Mouse (Mus musculus) midbrain, embryonic 11.5 days (tissue): ENCODE data around the gene Elp4. TPM values are rescaled to one million over a fixed set of nuclear protein-coding genes. Genes with fewer than 3 reads are reported as not detected.

Experiments used
- ATAC-seq: fragments of 200-750 bp; cut with Nextera tagmentation; 2 replicates; pipeline ENCODE4 v1.8.0; 2017; ENCODE audit warnings: moderate TSS enrichment, moderate library complexity; ENCODE audit not compliant: low FRiP score
- DNase-seq: peaks from one replicate; pipeline ENCODE4 v3.0.0; 2015; ENCODE audit warnings: low spot score; ENCODE audit errors: missing footprints
- H3K27ac ChIP-seq: fragments of 300-500 bp; sonication (generic); 2 replicates; pipeline ENCODE4 v1.5.1; 2014; ENCODE audit warnings: low read depth, low read length
- H3K27me3 ChIP-seq: fragments of 300-500 bp; sonication (generic); 2 replicates; pipeline ENCODE4 v1.6.1; 2014; ENCODE audit warnings: mild to moderate bottlenecking, low read length, moderate library complexity, mixed read lengths; ENCODE audit not compliant: control insufficient read depth, insufficient read depth
- H3K36me3 ChIP-seq: fragments of 300-500 bp; sonication (generic); 2 replicates; pipeline ENCODE4 v1.6.1; 2014; ENCODE audit warnings: mild to moderate bottlenecking, low read length, moderate library complexity, mixed read lengths; ENCODE audit not compliant: control insufficient read depth, insufficient read depth
- H3K4me1 ChIP-seq: fragments of 300-500 bp; sonication (generic); 2 replicates; pipeline ENCODE4 v1.6.1; 2014; ENCODE audit warnings: low read length; ENCODE audit not compliant: control insufficient read depth, insufficient read depth
- H3K4me2 ChIP-seq: fragments of 300-500 bp; sonication (generic); 2 replicates; pipeline ENCODE4 v1.6.1; 2014; ENCODE audit warnings: mild to moderate bottlenecking, moderate library complexity
- H3K4me3 ChIP-seq: fragments of 300-500 bp; sonication (generic); 2 replicates; pipeline ENCODE4 v1.5.1; 2014; ENCODE audit warnings: low read depth, low read length
- H3K9ac ChIP-seq: fragments of 300-500 bp; sonication (generic); 2 replicates; pipeline ENCODE4 v1.6.1; 2014; ENCODE audit warnings: low read length
- H3K9me3 ChIP-seq: fragments of 300-500 bp; sonication (generic); 2 replicates; pipeline ENCODE4 v1.6.1; 2016; ENCODE audit warnings: low read length; ENCODE audit not compliant: control insufficient read depth
- WGBS: fragments of 180-500 bp; shearing (Covaris S2); extraction: QIAGEN DNeasy Blood & Tissue Kit; methylation state at CpG from one replicate; pipeline ENCODE4 v1.1.7; 2014; 5-methylcytosine and 5-hydroxymethylcytosine counted together
- polyA plus RNA-seq: library from polyadenylated mRNA; unstranded; fragments of >200 nt; fragmentation: Nextera tagmentation; extraction: Ambion mirVana; gene quantifications from 2 replicates; pipeline ENCODE4 v1.2.1, GENCODE M21; 2014

Elp4 gene
- polyA plus RNA-seq, 1 experiment from 2014 or later, result 59.6 TPM

GRCm38 (mm10) chr2:105689771-105690639 is 214.4 kb downstream of the Elp4 start:
- H3K4me3 ChIP-seq, result peak overlapping the region; percentile 16; the same call in 1 of the 2 replicates
- H3K9me3 ChIP-seq, result no peaks in the 10 kb centered on the region
- ATAC-seq (peak; percentile 62), DNase-seq (peak; percentile 96)
- WGBS, result 2% methylated on average over 28 of the region's 28 CpGs
- H3K36me3 ChIP-seq, result peaks cover 2% of the 10 kb centered on the region; the same call in 1 of the 2 replicates
- peaks cover 34% of the 10 kb centered on the region for H3K4me1 ChIP-seq
- peak overlapping the region; percentile 9; the same call in 1 of the 2 replicates for H3K9ac ChIP-seq
- H3K27ac ChIP-seq, result peak overlapping the region; percentile 60
- peak overlapping the region; percentile 35 for H3K4me2 ChIP-seq
- H3K27me3 ChIP-seq, result peaks cover 92% of the 10 kb centered on the region

DNA sequence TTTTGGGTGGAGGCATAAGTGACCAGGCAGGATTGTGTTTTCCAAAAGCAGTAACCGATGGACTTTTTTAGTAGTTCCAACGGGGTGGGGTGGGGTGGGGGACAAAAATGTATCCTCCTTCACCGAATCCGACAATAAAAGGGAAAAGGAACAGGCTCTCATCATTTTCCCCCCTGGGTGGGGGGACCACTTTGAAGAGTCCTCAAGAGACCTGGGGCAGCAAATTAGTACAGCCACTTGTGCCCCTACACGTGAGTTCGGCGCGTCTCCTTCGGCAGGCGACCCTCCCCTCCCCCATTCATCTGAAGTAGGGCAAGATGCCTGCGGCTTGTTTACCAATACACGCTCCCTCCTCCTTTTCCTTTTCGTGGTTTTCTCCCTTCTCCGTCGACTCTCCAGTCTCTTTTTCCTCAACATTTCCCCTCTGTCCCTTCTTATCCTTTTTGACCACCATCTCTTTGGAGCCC is 215.0 kb downstream of the Elp4 start:
- Histone ChIP-seq H3K27ac (peak overlapping the region; percentile 28; the same call in 1 of the 2 replicates), H3K27me3 (peaks cover 94% of the 10 kb centered on the region), H3K4me1 (peaks cover 34% of the 10 kb centered on the region), H3K9me3 (no peaks in the 10 kb centered on the region), H3K4me2 (peak overlapping the region; percentile 35), H3K4me3 (peak overlapping the region; percentile 16; the same call in 1 of the 2 replicates), H3K9ac (no peak overlapping the region), H3K36me3 (peaks cover 2% of the 10 kb centered on the region; the same call in 1 of the 2 replicates)
- DNase-seq (peak; percentile 95), ATAC-seq (peak; percentile 36; the same call in 1 of the 2 replicates)
- 0% methylated on average over 15 of the region's 15 CpGs for WGBS

DNA sequence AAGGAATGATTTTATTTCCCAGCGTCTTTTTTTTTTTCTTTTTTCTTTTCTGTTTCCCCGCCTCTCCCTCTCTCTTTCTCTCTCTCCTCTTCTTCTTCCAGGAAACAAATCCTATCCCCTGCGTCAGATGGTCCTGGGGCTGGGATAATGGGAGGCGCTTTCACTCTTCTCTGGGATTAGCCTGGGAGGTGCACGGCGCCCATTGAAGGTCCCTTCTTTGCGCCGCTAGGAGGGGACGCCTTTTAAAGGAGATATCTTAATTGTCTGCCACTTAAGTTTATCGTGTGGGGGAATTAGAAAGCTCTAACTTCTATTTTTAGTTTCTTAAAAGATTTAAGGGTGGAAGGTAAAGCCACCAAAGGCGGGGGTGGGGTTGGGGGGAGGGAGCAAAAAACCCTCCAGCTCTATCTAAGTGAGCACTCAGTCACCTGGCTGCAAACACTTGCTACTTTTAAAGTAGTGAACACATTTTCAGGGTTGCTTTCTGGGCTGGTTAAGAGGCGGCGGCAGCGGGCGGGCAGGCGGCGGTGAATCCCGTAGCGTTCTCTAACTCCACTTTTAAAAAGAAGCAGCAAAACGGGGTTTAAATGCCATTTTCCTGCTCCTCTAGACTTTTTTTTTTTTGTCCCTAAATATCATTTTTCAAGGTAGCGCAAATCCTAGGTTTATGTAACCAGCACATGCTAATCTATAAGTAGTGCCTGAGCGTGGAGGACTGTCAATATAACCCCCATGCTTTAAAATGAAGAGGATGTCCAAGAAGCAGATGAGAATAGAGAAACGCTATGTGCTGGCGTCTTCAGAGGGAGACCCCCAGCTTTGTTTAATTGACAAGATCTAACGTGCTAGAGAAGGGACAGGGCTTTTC is 215.7 kb downstream of the Elp4 start:
- ATAC-seq (peak; percentile 25; the same call in 1 of the 2 replicates), DNase-seq (peak; percentile 94)
- Histone ChIP-seq H3K27me3 (peaks cover 96% of the 10 kb centered on the region), H3K4me1 (peaks cover 34% of the 10 kb centered on the region), H3K9me3 (no peaks in the 10 kb centered on the region), H3K9ac (no peak overlapping the region; the same call in 1 of the 2 replicates), H3K36me3 (peaks cover 2% of the 10 kb centered on the region; the same call in 1 of the 2 replicates), H3K4me2 (peak overlapping the region; percentile 35), H3K27ac (peak overlapping the region; percentile 28; the same call in 1 of the 2 replicates), H3K4me3 (peak overlapping the region; percentile 18; the same call in 1 of the 2 replicates)
- under 1% methylated on average over 25 of the region's 25 CpGs for WGBS

GRCm38 (mm10) chr2:105688011-105688410 is 216.4 kb downstream of the Elp4 start:
- H3K27me3 ChIP-seq, result peaks cover 94% of the 10 kb centered on the region
- H3K4me2 ChIP-seq, result peak overlapping the region; percentile 35
- H3K27ac ChIP-seq, result peak overlapping the region; percentile 69
- DNase-seq (no peak), ATAC-seq (peak; percentile 20; the same call in 1 of the 2 replicates)
- H3K9me3 ChIP-seq, result no peaks in the 10 kb centered on the region
- H3K36me3 ChIP-seq, result peaks cover 2% of the 10 kb centered on the region; the same call in 1 of the 2 replicates
- peak overlapping the region; percentile 18; the same call in 1 of the 2 replicates for H3K4me3 ChIP-seq
- peaks cover 34% of the 10 kb centered on the region for H3K4me1 ChIP-seq
- H3K9ac ChIP-seq, result peak overlapping the region; percentile 33; the same call in 1 of the 2 replicates
- WGBS, result under 1% methylated on average over 17 of the region's 17 CpGs

DNA sequence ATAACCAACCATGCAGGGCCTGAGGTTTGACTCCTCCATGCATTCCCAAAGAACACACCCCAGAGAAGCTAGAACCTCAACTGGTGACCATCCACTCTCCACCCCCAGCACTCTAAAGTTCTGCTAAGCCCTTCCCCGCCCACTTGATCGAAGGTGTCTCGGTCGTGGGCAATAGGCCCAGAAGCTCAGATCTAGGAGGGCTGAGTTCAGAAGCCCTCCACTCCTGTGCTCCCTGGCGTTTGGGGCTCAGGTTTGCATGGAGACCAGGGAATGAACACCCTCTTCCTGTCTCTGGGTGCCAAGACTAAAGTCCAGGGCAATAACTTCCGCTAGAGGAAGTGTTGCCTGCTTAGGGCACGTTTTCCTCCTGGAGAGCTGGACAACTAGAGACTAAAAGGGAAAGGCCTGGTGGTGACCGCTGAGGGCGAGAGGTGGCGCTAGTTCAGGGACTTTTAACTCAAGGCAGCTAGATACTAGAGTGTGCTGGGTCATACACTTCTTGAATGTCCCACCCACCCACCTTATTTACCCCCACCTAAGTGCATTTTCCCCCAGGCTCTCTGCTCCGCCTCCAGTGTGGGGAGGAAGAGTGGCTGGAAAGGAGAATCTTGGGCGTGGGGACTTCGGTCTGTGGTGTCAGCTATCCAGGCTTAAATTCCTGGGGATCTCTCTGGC is 216.9 kb downstream of the Elp4 start:
- Histone ChIP-seq H3K36me3 (no peaks in the 10 kb centered on the region; the same call in 1 of the 2 replicates), H3K9me3 (no peaks in the 10 kb centered on the region), H3K27me3 (peaks cover 94% of the 10 kb centered on the region), H3K4me3 (peak overlapping the region; percentile 18; the same call in 1 of the 2 replicates), H3K9ac (peak overlapping the region; percentile 33; the same call in 1 of the 2 replicates), H3K4me1 (peaks cover 34% of the 10 kb centered on the region), H3K27ac (peak overlapping the region; percentile 69), H3K4me2 (peak overlapping the region; percentile 35)
- peak; percentile 95 for DNase-seq
- peak; percentile 30; the same call in 1 of the 2 replicates for ATAC-seq
- under 1% methylated on average over 13 of the region's 13 CpGs for WGBS

DNA sequence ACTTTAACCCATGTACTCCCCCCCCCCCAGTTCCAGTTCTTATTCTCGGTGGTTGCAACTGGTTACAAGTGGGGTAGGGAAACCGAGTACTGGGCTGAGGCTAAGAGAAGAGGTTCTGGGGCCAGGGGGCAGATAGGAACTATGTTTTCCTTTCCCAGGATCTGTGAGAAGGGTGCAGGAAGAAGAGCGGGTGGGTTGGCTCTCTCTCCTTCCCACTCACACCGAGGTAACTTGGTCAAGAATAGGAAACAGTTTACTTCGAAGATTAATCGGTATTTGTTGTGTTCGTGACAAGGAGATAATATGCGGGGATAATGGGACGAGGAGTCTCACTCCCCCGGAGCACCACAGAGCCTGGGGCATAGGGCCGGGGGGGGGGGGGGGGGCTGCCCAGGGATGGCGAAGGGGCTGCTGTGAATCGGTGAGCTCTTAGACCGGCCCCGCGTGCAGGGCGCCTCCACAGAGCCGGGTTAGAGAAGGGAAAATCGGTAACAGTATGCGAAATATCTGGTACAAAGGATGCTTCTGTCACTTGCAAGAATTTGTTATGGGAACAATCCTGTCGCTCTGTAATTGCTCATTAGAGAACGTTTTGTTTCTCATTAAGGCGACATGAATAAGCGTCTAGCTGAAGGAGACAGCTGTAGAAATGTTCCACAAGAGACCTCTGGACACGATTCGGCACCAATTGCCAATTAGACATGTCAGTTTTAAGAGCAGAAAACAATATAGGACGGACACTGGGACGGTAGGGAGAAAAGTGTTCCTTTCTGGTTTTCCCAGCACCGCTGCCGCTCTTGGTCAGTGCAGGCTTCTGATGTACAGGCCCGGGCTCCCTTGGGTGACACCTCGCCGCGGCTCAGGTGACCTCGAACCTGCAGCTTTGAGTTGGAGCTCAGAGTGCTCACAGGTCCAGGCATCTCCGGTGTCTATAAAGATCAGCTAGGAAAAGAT is 217.7 kb downstream of the Elp4 start:
- peak; percentile 93 for DNase-seq
- H3K4me3 ChIP-seq, result no peak overlapping the region
- H3K36me3 ChIP-seq, result no peaks in the 10 kb centered on the region
- peaks cover 34% of the 10 kb centered on the region for H3K4me1 ChIP-seq
- peaks cover 91% of the 10 kb centered on the region for H3K27me3 ChIP-seq
- H3K4me2 ChIP-seq, result peak overlapping the region; percentile 35
- 0 out of 2 replicates have a peak overlapping the region, but pooled peaks have one; percentile 28 for H3K9ac ChIP-seq
- H3K27ac ChIP-seq, result peak overlapping the region; percentile 69; the same call in 1 of the 2 replicates
- no peaks in the 10 kb centered on the region for H3K9me3 ChIP-seq
- 2% methylated on average over 36 of the region's 36 CpGs for WGBS
- ATAC-seq, result no peak

GRCm38 (mm10) chr2:105685651-105686050 is 218.7 kb downstream of the Elp4 start:
- H3K36me3 ChIP-seq, result no peaks in the 10 kb centered on the region
- no peak overlapping the region for H3K9ac ChIP-seq
- H3K4me3 ChIP-seq, result no peak overlapping the region
- peak overlapping the region; percentile 35; the same call in 1 of the 2 replicates for H3K4me2 ChIP-seq
- H3K4me1 ChIP-seq, result peaks cover 36% of the 10 kb centered on the region
- WGBS, result 18% methylated on average over 11 of the region's 11 CpGs
- DNase-seq, result no peak
- H3K27me3 ChIP-seq, result peaks cover 92% of the 10 kb centered on the region
- no peak overlapping the region for H3K27ac ChIP-seq
- H3K9me3 ChIP-seq, result no peaks in the 10 kb centered on the region
- no peak for ATAC-seq
